Mouse (Mus musculus) heart, adult 11 months (tissue): ENCODE data around the gene Ubl7.

ENCODE experiments used
- DNase-seq: peaks from one replicate; pipeline ENCODE4 v3.0.0; 2022

Gene Ubl7

GRCm38 (mm10) chr9:57968166-57968771, 57.5 kb downstream of the Ubl7 start:
- peak; percentile 96 for DNase-seq

- no peak for DNase-seq
Observed at GRCm38 (mm10) chr9:57968783-57969542, 58.2 kb downstream of the Ubl7 start.

GRCm38 (mm10) chr9:57969736-57970495, 59.1 kb downstream of the Ubl7 start:
- DNase-seq = peak; percentile 99

- no peak for DNase-seq
Observed at GRCm38 (mm10) chr9:57971413-57971812, 60.6 kb downstream of the Ubl7 start.

- DNase-seq = peak; percentile 98
Observed at GRCm38 (mm10) chr9:57972141-57972591, 61.4 kb downstream of the Ubl7 start.

GRCm38 (mm10) chr9:57972776-57973439, 62.1 kb downstream of the Ubl7 start:
- peak; percentile 94 for DNase-seq

- no peak for DNase-seq
Observed at GRCm38 (mm10) chr9:57973440-57974066, 62.8 kb downstream of the Ubl7 start.

GRCm38 (mm10) chr9:57974221-57974620, 63.4 kb downstream of the Ubl7 start:
- no peak for DNase-seq

GRCm38 (mm10) chr9:57975200-57975821, 64.5 kb downstream of the Ubl7 start:
- no peak for DNase-seq

- DNase-seq = no peak
Observed at GRCm38 (mm10) chr9:57978025-57978424, 67.2 kb downstream of the Ubl7 start.

GRCm38 (mm10) chr9:57978858-57979257, 68.1 kb downstream of the Ubl7 start:
- no peak for DNase-seq
